Mouse (Mus musculus) ES-Bruce4 (cell line): Measurements from ENCODE around the gene Ptbp3. TPM values are rescaled to one million over a fixed set of nuclear protein-coding genes. Genes with fewer than 3 reads are reported as not detected.

Experiments used
- H3K27ac ChIP-seq: 2 replicates; pipeline ENCODE4 v1.5.1; 2012; ENCODE audit warnings: low read length, inconsistent platforms; ENCODE audit not compliant: insufficient read depth
- H3K27me3 ChIP-seq: 2 replicates; pipeline ENCODE4 v1.6.1; 2012; ENCODE audit warnings: mild to moderate bottlenecking, low read length, inconsistent platforms; ENCODE audit not compliant: control insufficient read depth, poor library complexity, insufficient read depth, severe bottlenecking
- H3K36me3 ChIP-seq: 2 replicates; pipeline ENCODE4 v1.6.1; 2012; ENCODE audit warnings: inconsistent platforms, mild to moderate bottlenecking, low read length, moderate library complexity; ENCODE audit not compliant: control insufficient read depth, poor library complexity, insufficient read depth, severe bottlenecking
- H3K4me1 ChIP-seq: one replicate; pipeline ENCODE4 v1.8.1; 2011; ENCODE audit warnings: low read length; ENCODE audit not compliant: control insufficient read depth, insufficient read depth
- H3K4me3 ChIP-seq: 2 replicates; pipeline ENCODE4 v1.5.1; 2011; ENCODE audit warnings: low read depth, mild to moderate bottlenecking, low read length
- H3K9ac ChIP-seq: 2 replicates; pipeline ENCODE4 v1.6.1; 2012; ENCODE audit warnings: low read depth, mild to moderate bottlenecking, inconsistent platforms; ENCODE audit not compliant: poor library complexity, severe bottlenecking
- H3K9me3 ChIP-seq: replicated peaks from 2 replicates; pipeline ENCODE4 v1.6.1; 2012; ENCODE audit warnings: mild to moderate bottlenecking, low read length, inconsistent platforms; ENCODE audit not compliant: control insufficient read depth, poor library complexity, insufficient read depth, severe bottlenecking
- CTCF ChIP-seq: IDR thresholded peaks from one replicate; pipeline ENCODE4 v1.8.1; 2011; ENCODE audit warnings: low read depth, low read length
- EP300 ChIP-seq: IDR thresholded peaks from 2 replicates; pipeline ENCODE4 v1.6.1; 2011; ENCODE audit warnings: low read depth, low read length; ENCODE audit not compliant: insufficient read depth
- POLR2A ChIP-seq: IDR thresholded peaks from one replicate; pipeline ENCODE4 v1.8.1; 2011; ENCODE audit warnings: low read length; ENCODE audit not compliant: insufficient read depth
- polyA plus RNA-seq: library from polyadenylated mRNA; stranded (reverse); fragments of >200 nt; gene quantifications from 2 replicates; pipeline ENCODE4 v1.2.4, GENCODE M21; 2011; ENCODE audit warnings: low read depth; ENCODE audit not compliant: missing spikeins, insufficient read depth, insufficient read length

Ptbp3 gene
- polyA plus RNA-seq, 1 experiment = 113 TPM

DNA sequence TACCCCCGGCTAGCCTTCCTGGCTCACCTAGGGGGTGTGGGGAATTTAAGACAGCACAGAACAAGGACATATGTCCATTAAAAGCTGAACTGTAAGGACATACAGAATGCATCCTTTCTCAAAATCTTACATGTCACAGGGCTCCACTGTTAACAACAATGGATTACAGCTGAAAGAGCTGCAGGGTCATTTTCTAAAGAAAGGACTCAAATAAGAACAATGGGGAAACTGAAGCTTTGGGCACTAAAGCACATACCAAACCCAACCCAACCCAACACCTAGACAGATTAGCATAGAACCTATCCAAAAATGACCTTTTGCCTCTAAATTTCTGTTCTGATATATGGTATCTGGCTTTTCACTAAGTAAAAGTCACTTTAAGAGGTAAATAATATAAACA is 12.9 kb downstream of the Ptbp3 start:
- TF ChIP-seq CTCF (no peak), POLR2A (no peak), EP300 (no peak)
- H3K9me3 ChIP-seq = no peaks in the 10 kb centered on the region

GRCm38 (mm10) chr4:59535624-59536023 is 13.5 kb downstream of the Ptbp3 start:
- TF ChIP-seq EP300 = no peak
- H3K4me1 ChIP-seq = no peaks in the 10 kb centered on the region
- no peak overlapping the region for H3K9ac ChIP-seq
- no peaks in the 10 kb centered on the region for H3K27me3 ChIP-seq
- H3K36me3 ChIP-seq = no peaks in the 10 kb centered on the region
- no peak overlapping the region for H3K27ac ChIP-seq
- no peak overlapping the region for H3K4me3 ChIP-seq
- no peaks in the 10 kb centered on the region for H3K9me3 ChIP-seq

More for the DNA sequence above, 12.9 kb downstream of the Ptbp3 start:
- H3K9ac ChIP-seq = no peak overlapping the region
- no peak overlapping the region for H3K27ac ChIP-seq
- H3K27me3 ChIP-seq = no peaks in the 10 kb centered on the region
- H3K4me3 ChIP-seq = no peak overlapping the region
- no peaks in the 10 kb centered on the region for H3K36me3 ChIP-seq
- no peaks in the 10 kb centered on the region for H3K4me1 ChIP-seq

DNA sequence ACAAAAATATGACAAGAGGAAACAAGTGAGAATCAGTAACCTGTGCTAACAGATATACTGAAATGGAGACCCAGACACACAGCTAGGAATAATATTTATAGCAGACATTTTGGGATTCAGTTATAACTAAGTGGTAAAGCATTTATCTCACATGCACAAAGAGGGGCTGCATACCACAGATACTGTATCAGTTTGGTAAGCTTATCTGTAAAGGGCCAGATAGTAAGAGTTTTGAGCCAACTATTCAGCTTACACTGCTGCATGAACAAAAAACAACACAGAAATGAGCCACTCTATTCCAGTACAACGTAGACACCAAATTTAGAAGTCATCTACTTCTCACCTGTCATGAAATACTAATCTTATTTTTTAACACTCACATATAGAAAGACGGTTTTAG is 15.9 kb downstream of the Ptbp3 start:
- no peak overlapping the region for H3K27ac ChIP-seq
- H3K27me3 ChIP-seq = no peaks in the 10 kb centered on the region
- no peaks in the 10 kb centered on the region for H3K9me3 ChIP-seq
- H3K4me3 ChIP-seq = no peak overlapping the region
- H3K9ac ChIP-seq = no peak overlapping the region
- no peak for TF ChIP-seq EP300
- TF ChIP-seq POLR2A = no peak
- no peak for TF ChIP-seq CTCF
- no peaks in the 10 kb centered on the region for H3K4me1 ChIP-seq
- H3K36me3 ChIP-seq = no peaks in the 10 kb centered on the region

DNA sequence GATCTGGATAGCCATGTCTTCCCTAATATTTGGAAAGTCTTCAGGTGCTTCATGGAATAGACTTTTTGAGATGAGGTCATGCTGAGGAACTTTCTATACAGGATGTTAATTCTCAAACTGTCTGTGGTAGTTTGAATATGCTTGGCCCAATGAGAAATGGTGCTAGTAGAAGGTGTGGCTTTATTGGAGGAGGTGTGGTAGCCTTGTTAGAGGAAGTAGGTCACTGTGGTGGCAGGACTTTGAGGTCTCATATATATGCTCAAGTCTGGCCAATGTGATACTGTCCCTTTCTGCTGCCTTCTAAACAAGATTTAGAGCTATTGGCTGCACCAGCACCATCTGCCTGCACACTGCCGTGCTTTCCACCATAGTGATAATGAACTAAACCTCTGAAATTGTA is 18.0 kb downstream of the Ptbp3 start:
- TF ChIP-seq CTCF = no peak
- no peak for TF ChIP-seq POLR2A
- no peak for TF ChIP-seq EP300
- no peak overlapping the region for H3K9ac ChIP-seq
- H3K36me3 ChIP-seq = no peaks in the 10 kb centered on the region
- H3K9me3 ChIP-seq = no peaks in the 10 kb centered on the region
- H3K27ac ChIP-seq = no peak overlapping the region
- H3K4me3 ChIP-seq = no peak overlapping the region
- H3K27me3 ChIP-seq = no peaks in the 10 kb centered on the region
- H3K4me1 ChIP-seq = no peaks in the 10 kb centered on the region

DNA sequence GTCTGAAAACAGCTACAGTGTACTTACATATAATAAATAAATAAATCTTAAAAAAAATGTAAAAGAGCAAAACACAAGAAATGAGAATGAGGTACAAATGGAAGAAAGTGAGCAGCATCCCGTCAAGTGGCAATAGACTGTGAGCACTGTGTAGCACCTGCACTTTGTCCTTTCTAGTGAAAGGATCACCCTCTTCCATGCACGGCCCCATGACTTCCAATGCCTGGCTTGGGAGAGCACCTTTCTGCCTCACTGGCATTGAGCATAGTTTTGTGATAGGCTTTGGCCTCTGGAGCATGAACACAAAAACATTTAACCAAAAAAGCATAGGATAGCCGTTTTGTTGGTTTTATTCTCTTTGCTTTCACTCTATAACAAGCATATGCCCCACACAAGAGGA is 21.7 kb downstream of the Ptbp3 start:
- TF ChIP-seq CTCF (no peak), EP300 (no peak), POLR2A (no peak)
- Histone ChIP-seq H3K9me3 (no peaks in the 10 kb centered on the region), H3K27me3 (no peaks in the 10 kb centered on the region), H3K27ac (no peak overlapping the region), H3K9ac (no peak overlapping the region), H3K4me1 (no peaks in the 10 kb centered on the region), H3K36me3 (no peaks in the 10 kb centered on the region), H3K4me3 (no peak overlapping the region)

DNA sequence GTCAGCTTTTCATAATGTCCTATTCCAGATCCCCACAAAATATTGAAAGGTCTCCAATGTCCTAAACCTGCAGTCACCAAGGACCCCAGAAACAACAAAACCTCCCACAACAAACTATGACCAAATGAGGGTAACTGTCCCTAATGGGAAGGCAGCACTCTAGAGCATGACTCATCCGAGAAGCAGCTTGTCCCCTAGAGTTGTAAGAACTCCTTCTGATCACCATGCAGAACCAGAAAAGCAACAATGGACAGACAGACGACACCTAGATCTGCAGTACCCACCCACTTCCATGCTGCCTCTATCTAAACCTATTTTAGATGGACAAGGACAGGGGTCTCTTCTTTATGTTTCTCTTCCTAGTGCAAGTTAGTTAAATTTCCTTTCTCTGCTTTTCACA is 22.4 kb downstream of the Ptbp3 start:
- Histone ChIP-seq H3K4me3 (no peak overlapping the region), H3K27ac (no peak overlapping the region), H3K9ac (no peak overlapping the region), H3K4me1 (no peaks in the 10 kb centered on the region), H3K9me3 (no peaks in the 10 kb centered on the region), H3K36me3 (no peaks in the 10 kb centered on the region), H3K27me3 (no peaks in the 10 kb centered on the region)
- TF ChIP-seq CTCF = no peak
- no peak for TF ChIP-seq EP300
- no peak for TF ChIP-seq POLR2A
